Mouse (Mus musculus) small intestine, adult 2 months (tissue): Measurements from ENCODE around the gene Islr. TPM values are rescaled to one million over a fixed set of nuclear protein-coding genes. Genes with fewer than 3 reads are reported as not detected.

Experiments used
- H3K27ac ChIP-seq: fragments of 200-500 bp; 2 replicates; pipeline ENCODE4 v1.5.1; 2012; ENCODE audit warnings: low read depth, low read length, control low read depth, inconsistent platforms; ENCODE audit not compliant: insufficient read depth
- H3K27me3 ChIP-seq: fragments of 200-500 bp; 2 replicates; pipeline ENCODE4 v1.6.1; 2012; ENCODE audit warnings: mild to moderate bottlenecking, moderate library complexity, low read length, inconsistent platforms; ENCODE audit not compliant: control insufficient read depth, insufficient read depth
- H3K36me3 ChIP-seq: fragments of 200-500 bp; 2 replicates; pipeline ENCODE4 v1.6.1; 2012; ENCODE audit warnings: mild to moderate bottlenecking, low read length, control low read depth, inconsistent platforms; ENCODE audit not compliant: control insufficient read depth, insufficient read depth
- H3K4me1 ChIP-seq: fragments of 200-500 bp; 2 replicates; pipeline ENCODE4 v1.6.1; 2012; ENCODE audit warnings: low read length, inconsistent platforms, mixed read lengths; ENCODE audit not compliant: control insufficient read depth, insufficient read depth, insufficient read length
- H3K4me3 ChIP-seq: fragments of 200-500 bp; 2 replicates; pipeline ENCODE4 v1.5.1; 2012; ENCODE audit warnings: low read depth, mild to moderate bottlenecking, control low read depth, inconsistent platforms, low read length, moderate library complexity
- CTCF ChIP-seq: fragments of 200-500 bp; IDR thresholded peaks from 2 replicates; pipeline ENCODE4 v1.5.1; 2012; ENCODE audit warnings: low read depth, mild to moderate bottlenecking, control low read depth, inconsistent platforms, low read length, moderate library complexity, mixed read lengths; ENCODE audit not compliant: insufficient replicate concordance, insufficient read length; ENCODE audit errors: extremely low read depth
- POLR2A ChIP-seq: fragments of 200-500 bp; IDR thresholded peaks from 2 replicates; pipeline ENCODE4 v1.6.1; 2012; ENCODE audit warnings: low read depth, mild to moderate bottlenecking, control low read depth, inconsistent platforms, low read length, moderate library complexity
- WGBS: fragments of 180-500 bp; shearing (Covaris S2); methylation state at CpG from one replicate; pipeline ENCODE4 v1.1.7; 2018; 5-methylcytosine and 5-hydroxymethylcytosine counted together
- polyA plus RNA-seq: library from polyadenylated mRNA; depleted of rRNA; stranded (reverse); fragments of >200 nt; gene quantifications from 2 replicates; pipeline ENCODE4 v1.2.3, GENCODE M21; 2012

Gene Islr
- polyA plus RNA-seq, 1 experiment, result 31.4 TPM

- Histone ChIP-seq H3K27ac (no peak overlapping the region), H3K27me3 (peaks cover 36% of the 10 kb centered on the region), H3K4me1 (peaks cover 5% of the 10 kb centered on the region; the same call in 1 of the 2 replicates), H3K36me3 (no peaks in the 10 kb centered on the region), H3K4me3 (no peak overlapping the region)
- 75% methylated on average over 9 of the region's 9 CpGs for WGBS
- no peak for TF ChIP-seq POLR2A
- TF ChIP-seq CTCF, result no peak
These were observed 9.9 kb downstream of the Islr start for GRCm38 (mm10) chr9:58194222-58194621.

- Histone ChIP-seq H3K4me3 (no peak overlapping the region), H3K27me3 (0 out of 2 replicates have a peak, but pooled peaks cover 2% of the 10 kb centered on the region), H3K36me3 (no peaks in the 10 kb centered on the region), H3K27ac (no peak overlapping the region), H3K4me1 (no peaks in the 10 kb centered on the region)
- TF ChIP-seq POLR2A (no peak), CTCF (no peak)
- WGBS, result 70% methylated on average over 6 of the region's 6 CpGs
These were observed 19.6 kb downstream of the Islr start for GRCm38 (mm10) chr9:58184456-58184855.

GRCm38 (mm10) chr9:58179390-58179789 is 24.7 kb downstream of the Islr start:
- Histone ChIP-seq H3K36me3 (no peaks in the 10 kb centered on the region), H3K27ac (no peak overlapping the region), H3K27me3 (no peaks in the 10 kb centered on the region), H3K4me3 (no peak overlapping the region), H3K4me1 (no peaks in the 10 kb centered on the region)
- TF ChIP-seq CTCF (no peak), POLR2A (no peak)
- WGBS, result 93% methylated on average over 2 of the region's 2 CpGs

- 61% methylated on average over 4 of the region's 4 CpGs for WGBS
- no peaks in the 10 kb centered on the region for H3K4me1 ChIP-seq
- no peaks in the 10 kb centered on the region; the same call in 1 of the 2 replicates for H3K27me3 ChIP-seq
- no peak overlapping the region for H3K27ac ChIP-seq
- no peak for TF ChIP-seq CTCF
- TF ChIP-seq POLR2A, result no peak
- no peak overlapping the region for H3K4me3 ChIP-seq
- H3K36me3 ChIP-seq, result no peaks in the 10 kb centered on the region
These were observed 26.9 kb downstream of the Islr start for GRCm38 (mm10) chr9:58177165-58177564.

GRCm38 (mm10) chr9:58175745-58176487 is 28.2 kb downstream of the Islr start:
- H3K27ac ChIP-seq, result no peak overlapping the region
- H3K27me3 ChIP-seq, result no peaks in the 10 kb centered on the region; the same call in 1 of the 2 replicates
- no peaks in the 10 kb centered on the region for H3K36me3 ChIP-seq
- TF ChIP-seq POLR2A, result no peak
- TF ChIP-seq CTCF, result no peak
- no peak overlapping the region for H3K4me3 ChIP-seq
- H3K4me1 ChIP-seq, result no peaks in the 10 kb centered on the region
- 40% methylated on average over 5 of the region's 5 CpGs for WGBS

- Histone ChIP-seq H3K4me1 (no peaks in the 10 kb centered on the region), H3K4me3 (no peak overlapping the region), H3K27ac (no peak overlapping the region), H3K36me3 (no peaks in the 10 kb centered on the region), H3K27me3 (no peaks in the 10 kb centered on the region; the same call in 1 of the 2 replicates)
- TF ChIP-seq CTCF, result no peak
- TF ChIP-seq POLR2A, result no peak
- 39% methylated on average over 5 of the region's 5 CpGs for WGBS
These were observed 29.3 kb downstream of the Islr start for GRCm38 (mm10) chr9:58174818-58175251.

GRCm38 (mm10) chr9:58172863-58173262 is 31.2 kb downstream of the Islr start:
- no peak overlapping the region for H3K4me3 ChIP-seq
- TF ChIP-seq CTCF (no peak), POLR2A (no peak)
- no peaks in the 10 kb centered on the region for H3K36me3 ChIP-seq
- H3K4me1 ChIP-seq, result no peaks in the 10 kb centered on the region
- H3K27ac ChIP-seq, result no peak overlapping the region
- no peaks in the 10 kb centered on the region; the same call in 1 of the 2 replicates for H3K27me3 ChIP-seq
- 72% methylated on average over 2 of the region's 2 CpGs for WGBS
